In the genomic region with DNA sequence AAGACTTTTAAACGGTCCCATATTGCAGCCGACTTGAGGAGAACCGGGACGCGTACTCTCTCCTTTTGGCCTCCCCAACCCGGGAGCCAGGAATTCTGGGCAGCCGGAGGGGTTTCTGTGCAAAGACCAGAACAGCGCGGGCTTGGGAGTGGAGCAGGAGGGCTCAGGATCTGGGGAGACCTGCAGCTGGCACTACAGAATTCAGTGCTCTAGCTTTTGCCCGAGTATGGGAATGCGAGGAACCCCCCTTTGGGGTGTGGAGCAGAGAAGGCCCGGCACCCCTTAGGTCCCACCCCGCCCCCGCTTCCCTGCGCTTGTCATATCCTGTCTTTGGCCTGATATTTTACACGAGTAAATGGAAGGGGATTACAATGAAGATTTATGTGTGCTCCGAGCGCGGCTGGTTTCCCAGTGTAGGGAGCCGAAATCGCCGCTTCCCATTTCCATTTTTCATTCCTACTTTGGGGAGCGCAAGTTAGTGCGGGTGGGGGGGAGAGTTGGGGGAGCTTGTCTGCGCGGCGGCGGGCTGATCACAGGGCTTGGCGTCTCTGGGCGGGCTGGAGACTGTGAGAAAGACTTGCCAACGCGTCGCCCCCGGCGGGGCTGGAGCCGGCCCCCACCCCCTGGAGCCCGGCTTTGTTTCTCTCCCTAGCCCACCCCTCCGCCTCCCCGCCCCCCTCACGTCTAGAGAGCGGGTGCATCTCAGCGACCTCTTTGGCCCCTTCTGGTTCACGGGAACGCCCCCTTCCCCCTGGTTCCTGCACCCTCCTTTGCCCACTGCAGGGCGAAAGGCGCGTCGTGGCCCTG, we compare ENCODE assay signal across 7 mouse cellular contexts. TPM values are rescaled to one million over a fixed set of nuclear protein-coding genes. Genes with fewer than 3 reads are reported as not detected.
DNase-seq lines count a peak whose midpoint lies in the region; ATAC-seq and TF ChIP-seq lines count a peak whose summit lies in the region.

No protein-coding gene starts in this region.

- H3K9ac ChIP-seq in forebrain, embryonic 11.5 days (ENCODE audit: low read length): peak overlapping the region; percentile 46
- H3K9ac ChIP-seq in limb, embryonic 14.5 days (ENCODE audit: low read depth, low read length, severe bottlenecking): no peak overlapping the region

- peak overlapping the region; percentile 96 for H3K4me2 ChIP-seq in forebrain, embryonic 11.5 days (ENCODE audit: low read depth, low read length, severe bottlenecking)
- peak overlapping the region; percentile 35 for H3K4me2 ChIP-seq in limb, embryonic 14.5 days (replicated peaks; ENCODE audit: low read depth, low read length, severe bottlenecking)

- DNase-seq in testis, postnatal 10 days (ENCODE audit: low spot score): peak; percentile 47
- no peak for DNase-seq in testis, postnatal 14 days (ENCODE audit: low spot score)
- peak; percentile 75 for DNase-seq in forebrain, embryonic 11.5 days (ENCODE audit: low spot score)
- DNase-seq in limb, embryonic 14.5 days (ENCODE audit: low spot score): no peak
- peak; percentile 59 for DNase-seq in thymus, postnatal 4 days
- DNase-seq in cerebellum, adult 11 months: no peak
- no peak for DNase-seq in cerebellum, adult 9-11 months

- peaks cover 30% of the 10 kb centered on the region for H3K4me1 ChIP-seq in forebrain, embryonic 11.5 days (replicated peaks; ENCODE audit: control insufficient read depth, insufficient read depth, low read length)
- H3K4me1 ChIP-seq in limb, embryonic 14.5 days (ENCODE audit: control insufficient read depth, insufficient read depth, low read length): peaks cover 24% of the 10 kb centered on the region

- no peaks in the 10 kb centered on the region for H3K9me3 ChIP-seq in forebrain, embryonic 11.5 days (ENCODE audit: control insufficient read depth, low read length)
- no peaks in the 10 kb centered on the region for H3K9me3 ChIP-seq in limb, embryonic 14.5 days (ENCODE audit: control insufficient read depth, low read length)

- no peak for TF ChIP-seq POLR2A in limb, embryonic 14.5 days (IDR thresholded peaks at IDR 0.05; ENCODE audit: borderline replicate concordance, extremely low read depth, insufficient read depth, insufficient read length)

- H3K36me3 ChIP-seq in forebrain, embryonic 11.5 days (ENCODE audit: control insufficient read depth, insufficient read depth, low read length): no peaks in the 10 kb centered on the region; the same call in 1 of the 2 replicates
- no peaks in the 10 kb centered on the region for H3K36me3 ChIP-seq in limb, embryonic 14.5 days (ENCODE audit: control insufficient read depth, insufficient read depth, low read length)

- peak; percentile 10; the same call in 1 of the 2 replicates for ATAC-seq in forebrain, embryonic 11.5 days (replicated peaks; ENCODE audit: low FRiP score)
- ATAC-seq in limb, embryonic 14.5 days (ENCODE audit: low FRiP score, low read depth): no peak

- under 1% methylated on average over 47 of the region's 48 CpGs for WGBS in forebrain, embryonic 11.5 days
- WGBS in limb, embryonic 14.5 days: 0% methylated on average over 34 of the region's 48 CpGs

- peak overlapping the region; percentile 7 for H3K4me3 ChIP-seq in forebrain, embryonic 11.5 days (ENCODE audit: low read depth, low read length)
- H3K4me3 ChIP-seq in limb, embryonic 14.5 days (replicated peaks; ENCODE audit: low read length): peak overlapping the region; percentile 21

- peaks cover 83% of the 10 kb centered on the region for H3K27me3 ChIP-seq in forebrain, embryonic 11.5 days (ENCODE audit: control insufficient read depth, insufficient read depth, low read length)
- peaks cover 96% of the 10 kb centered on the region for H3K27me3 ChIP-seq in limb, embryonic 14.5 days (ENCODE audit: control insufficient read depth, insufficient read depth, low read length)

- peak overlapping the region; percentile 55 for H3K27ac ChIP-seq in forebrain, embryonic 11.5 days (ENCODE audit: low read depth, low read length)
- H3K27ac ChIP-seq in limb, embryonic 14.5 days (replicated peaks; ENCODE audit: low read depth, low read length): no peak overlapping the region

RNA-seq across cellular contexts. Expression of a gene that starts 5.7 kb away (rescaled TPM):
- polyA plus RNA-seq in forebrain, embryonic 11.5 days (2014; fragmentation: Nextera tagmentation; extraction: Ambion mirVana): 66.7 and 67.8 TPM in 2 replicates
- 3.6 and 3.9 TPM in 2 replicates for polyA plus RNA-seq in limb, embryonic 14.5 days (2012; rRNA removed)
- polyA plus RNA-seq in limb, embryonic 14.5 days (2014; fragmentation: Nextera tagmentation; extraction: Ambion mirVana): 3.1 and 4.6 TPM in 2 replicates

RNA-seq across cellular contexts. Expression of a gene that starts 12.9 kb away (rescaled TPM):
- 118 and 133 TPM in 2 replicates for polyA plus RNA-seq in forebrain, embryonic 11.5 days (2014; fragmentation: Nextera tagmentation; extraction: Ambion mirVana)
- polyA plus RNA-seq in limb, embryonic 14.5 days (2012; rRNA removed): 4.3 and 6.3 TPM in 2 replicates
- 4.1 and 4.3 TPM in 2 replicates for polyA plus RNA-seq in limb, embryonic 14.5 days (2014; fragmentation: Nextera tagmentation; extraction: Ambion mirVana)

Comparison
In these comparisons a context has a peak if more than half of its experiments do, and no peak if none do; other contexts are left out.
1. DNase-seq: peak in testis, postnatal 10 days (single experiment), forebrain, embryonic 11.5 days (single experiment) and thymus, postnatal 4 days (single experiment); none in testis, postnatal 14 days (single experiment), limb, embryonic 14.5 days (single experiment), cerebellum, adult 11 months (single experiment) and cerebellum, adult 9-11 months (single experiment).
2. RNA of a gene that starts 5.7 kb away (polyA plus RNA-seq): 66.7 to 67.8 TPM in forebrain, embryonic 11.5 days; 3.1 to 4.6 TPM in limb, embryonic 14.5 days; every median in the first group is over 10 times any median in the second.
3. RNA of a gene that starts 12.9 kb away (polyA plus RNA-seq): 118 to 133 TPM in forebrain, embryonic 11.5 days; 4.1 to 6.3 TPM in limb, embryonic 14.5 days; every median in the first group is over 10 times any median in the second.